Mouse (Mus musculus): ENCODE measurements at regions not wholly inside any gene's neighbourhood (a gene's known extent, or its start where the extent isn't known, plus 50 kb on each side); places are given as distances from the start of the nearest gene placed in this dataset.
A peak's percentile ranks its signal among the peaks of the same experiment; 100 is the strongest.

GRCm38 (mm10) chr1:28229611-28230010 is 550.4 kb downstream of the Gm597 start:
- no peak for DNase-seq (ENCODE audit: low spot score in 2 of 2)

GRCm38 (mm10) chr1:28214243-28215038 is 565.6 kb downstream of the Gm597 start:
- DNase-seq (ENCODE audit: low spot score in 2 of 2), result peak in 1 of 2 experiments; percentile 43
